Mouse (Mus musculus) large intestine, adult 2 months (tissue): Measurements from ENCODE around the gene Rad9a. TPM values are rescaled to one million over a fixed set of nuclear protein-coding genes. Genes with fewer than 3 reads are reported as not detected.

ENCODE experiments used
- DNase-seq: peaks from one replicate; pipeline ENCODE4 v3.0.0-alpha.2; 2012; ENCODE audit warnings: low read depth, low spot score
- WGBS: fragments of 180-500 bp; shearing (Covaris S2); methylation state at CpG from one replicate; pipeline ENCODE4 v1.1.7; 2018; 5-methylcytosine and 5-hydroxymethylcytosine counted together
- polyA plus RNA-seq: library from polyadenylated mRNA; depleted of rRNA; stranded (reverse); fragments of >200 nt; gene quantifications from 2 replicates; pipeline ENCODE4 v1.2.3, GENCODE M21; 2012; rRNA removed

The Rad9a gene
- polyA plus RNA-seq, 1 experiment: 26.9 TPM

DNA sequence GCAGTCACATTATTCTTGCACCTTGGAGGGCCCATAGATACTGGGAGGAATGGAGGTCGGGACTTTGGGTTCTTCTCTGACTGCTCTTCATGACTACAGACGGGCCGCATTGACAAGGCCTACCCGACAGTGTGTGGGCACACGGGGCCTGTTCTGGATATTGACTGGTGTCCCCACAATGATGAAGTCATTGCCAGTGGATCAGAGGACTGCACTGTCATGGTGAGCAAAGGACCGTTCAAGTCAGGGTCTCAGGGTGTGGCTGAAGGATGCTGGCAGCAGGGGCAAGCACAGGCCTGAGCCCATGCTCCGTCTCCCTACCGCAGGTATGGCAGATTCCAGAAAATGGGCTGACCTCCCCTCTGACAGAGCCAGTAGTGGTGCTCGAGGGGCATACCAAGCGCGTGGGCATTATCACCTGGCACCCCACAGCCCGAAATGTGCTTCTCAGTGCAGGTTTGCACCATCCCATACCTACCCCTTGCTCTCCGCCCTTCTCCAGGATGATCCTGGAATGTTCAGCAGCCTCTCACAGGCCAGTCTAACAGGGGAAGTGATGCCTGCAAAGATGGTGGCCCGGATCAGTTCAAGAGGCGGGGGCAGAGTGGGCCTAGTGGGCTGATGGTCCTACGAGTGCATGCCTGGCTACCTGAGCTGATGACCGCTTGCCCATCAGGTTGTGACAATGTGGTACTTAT is 51.5 kb downstream of the Rad9a start:
- WGBS: 85% methylated on average over 17 of the region's 17 CpGs
- no peak for DNase-seq

GRCm38 (mm10) chr19:4149283-4149682 is 52.2 kb downstream of the Rad9a start:
- DNase-seq: no peak
- 36% methylated on average over 11 of the region's 11 CpGs for WGBS

DNA sequence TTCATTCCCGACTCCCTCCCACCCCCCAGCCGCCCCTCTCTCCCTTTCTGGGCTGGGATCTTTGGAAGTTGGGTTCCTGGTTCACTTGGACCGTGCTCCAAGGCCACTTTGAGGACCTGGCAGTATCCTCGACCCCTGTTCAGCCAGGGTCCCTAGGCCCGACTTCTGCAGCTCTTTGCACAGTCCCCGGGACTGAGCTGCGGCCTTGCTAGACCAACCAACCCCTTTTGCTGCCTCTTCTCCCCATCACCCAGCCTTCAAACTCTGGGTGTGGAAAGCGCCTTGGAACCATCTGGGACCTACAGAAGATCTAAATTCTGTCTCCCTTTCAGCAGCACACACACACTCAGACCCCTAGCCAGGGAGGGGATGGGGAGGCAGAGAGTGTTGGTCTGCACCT is 52.6 kb downstream of the Rad9a start:
- no peak for DNase-seq
- WGBS: 0% methylated on average over 8 of the region's 8 CpGs

DNA sequence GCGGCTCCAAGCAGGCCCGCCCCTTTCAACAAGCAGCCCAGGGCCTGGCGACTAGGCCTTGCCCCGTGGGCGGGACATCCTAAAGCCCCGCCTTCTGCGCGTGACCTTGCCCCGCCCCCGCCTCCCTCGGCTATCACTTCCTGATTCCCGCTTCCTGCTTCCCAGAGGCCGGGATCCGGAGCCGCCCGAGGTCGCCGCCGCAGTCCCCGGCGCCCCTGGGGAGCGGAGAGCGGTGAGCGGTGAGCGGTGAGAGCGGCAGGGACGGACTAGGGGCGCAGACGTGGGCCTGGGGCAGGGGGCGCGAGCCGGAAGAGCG is 53.0 kb downstream of the Rad9a start, which contains the start of gene Coro1b:
Gene Coro1b (plus strand): TSS at position 129 of the 316 bp plus-strand sequence.
- under 1% methylated on average over 33 of the region's 33 CpGs for WGBS
- DNase-seq: peak; percentile 72

DNA sequence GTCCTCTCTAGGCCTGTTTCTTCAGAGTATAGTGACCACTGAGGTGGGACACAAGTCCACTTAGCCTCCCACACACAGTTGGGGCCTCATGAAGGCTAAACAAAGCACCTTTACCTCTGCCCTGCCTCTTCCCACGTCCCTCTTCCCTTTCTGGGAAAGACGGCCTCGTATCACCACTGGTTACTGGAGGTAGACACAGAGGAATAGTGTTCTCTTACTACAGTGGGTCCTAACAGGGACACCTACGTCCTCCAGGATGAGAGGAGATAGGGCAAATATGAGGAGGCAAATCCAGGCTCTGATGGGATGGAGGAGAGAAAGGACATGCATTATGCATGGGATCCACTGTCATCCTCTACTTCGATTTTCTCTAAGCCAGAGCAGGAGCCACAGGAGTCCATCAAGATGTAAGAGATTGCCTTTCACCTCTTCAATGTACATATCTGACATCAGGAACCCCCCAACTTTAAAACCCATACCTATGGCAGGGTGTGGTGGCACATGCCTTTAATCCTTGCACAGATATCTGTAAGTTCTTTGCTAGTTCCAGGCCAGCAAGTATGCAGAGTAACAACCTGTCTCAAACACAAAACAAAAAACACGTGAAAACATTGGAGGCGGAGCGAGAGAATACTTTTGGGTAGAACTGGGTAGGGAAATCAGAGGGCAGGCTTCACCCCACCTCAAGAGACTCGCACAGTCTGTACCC is 53.5 kb downstream of the Rad9a start:
- WGBS: 44% methylated on average over 9 of the region's 9 CpGs

DNA sequence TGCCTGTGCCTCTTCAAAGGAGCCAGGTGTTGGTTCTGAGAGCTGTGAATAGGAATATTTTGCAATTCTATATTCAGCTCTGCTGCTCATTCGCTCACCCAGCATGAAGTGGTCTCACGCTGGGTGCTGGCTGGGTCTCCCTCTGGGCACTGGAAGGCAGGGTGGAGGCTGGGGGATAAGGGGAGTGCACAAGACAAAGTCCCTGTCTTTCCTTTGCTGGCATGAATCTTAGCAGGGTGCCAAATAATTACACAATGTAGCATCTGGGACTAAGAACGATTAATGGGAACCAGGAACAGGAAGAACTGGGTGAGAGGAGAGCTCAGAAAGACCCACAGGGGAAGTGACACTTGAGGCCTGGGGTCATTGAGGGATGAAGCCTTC is 54.4 kb downstream of the Rad9a start:
- 71% methylated on average over 3 of the region's 3 CpGs for WGBS
- no peak for DNase-seq

More for the DNA sequence above, 53.5 kb downstream of the Rad9a start:
- no peak for DNase-seq

- DNase-seq: no peak
These were observed 55.0 kb downstream of the Rad9a start for GRCm38 (mm10) chr19:4146366-4147021.

DNA sequence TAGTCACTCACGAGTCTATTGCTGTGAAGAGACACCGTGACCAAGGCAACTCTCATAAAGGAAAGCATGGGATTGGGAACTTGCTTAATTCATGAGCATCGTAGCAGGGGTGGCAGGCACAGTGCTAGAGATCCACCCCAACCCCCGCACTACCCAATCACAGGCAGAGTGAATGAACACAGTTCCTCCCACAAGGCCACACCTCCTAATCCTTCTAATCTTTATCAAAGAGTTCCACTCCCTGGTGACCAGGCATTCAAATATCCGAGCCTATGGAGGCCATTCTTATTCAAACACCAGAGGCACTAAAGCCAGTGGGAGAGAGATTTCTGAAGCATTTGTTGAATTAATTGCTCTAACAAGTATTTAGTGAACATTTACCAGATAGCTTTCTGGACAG is 55.5 kb downstream of the Rad9a start:
- WGBS: 94% methylated on average over 5 of the region's 5 CpGs

More at GRCm38 (mm10) chr19:4146366-4147021, 55.0 kb downstream of the Rad9a start:
- WGBS: 81% methylated on average over 12 of the region's 12 CpGs

More for the DNA sequence above, 55.5 kb downstream of the Rad9a start:
- no peak for DNase-seq

Other genes starting within 250 kb of the Rad9a start
- gene Aldh3b3, start 243.0 kb downstream of the Rad9a start, polyA plus RNA-seq: 0.16 and 0.95 TPM in 2 replicates
- 1.3 and 2.0 TPM in 2 replicates for gene Aldh3b2, start 229.3 kb downstream of the Rad9a start, polyA plus RNA-seq
- 42.5 and 88.2 TPM in 2 replicates for gene Acy3, start 215.1 kb downstream of the Rad9a start, polyA plus RNA-seq
- gene Tbx10, start 208.9 kb downstream of the Rad9a start, polyA plus RNA-seq: not detected in 2 replicates
- gene Nudt8, start 201.1 kb downstream of the Rad9a start, polyA plus RNA-seq: 7.7 and 10.5 TPM in 2 replicates
- 1.0 and 2.2 TPM in 2 replicates for gene Gm49405, start 201.0 kb downstream of the Rad9a start, polyA plus RNA-seq
- gene Doc2g, start 198.3 kb downstream of the Rad9a start, polyA plus RNA-seq: 6.8 and 7.3 TPM in 2 replicates
- gene Ndufv1, start 188.9 kb downstream of the Rad9a start, polyA plus RNA-seq: 152 and 205 TPM in 2 replicates
- 910 and 1,226 TPM in 2 replicates for gene Gstp1, start 163.7 kb downstream of the Rad9a start, polyA plus RNA-seq
- 188 and 228 TPM in 2 replicates for gene Gstp2, start 155.6 kb downstream of the Rad9a start, polyA plus RNA-seq
- gene Gstp3, start 142.1 kb downstream of the Rad9a start, polyA plus RNA-seq: 19.4 and 21.9 TPM in 2 replicates
- gene Cabp2, start 120.1 kb downstream of the Rad9a start, polyA plus RNA-seq: not detected in 2 replicates
- 319 and 372 TPM in 2 replicates for gene Cdk2ap2, start 104.5 kb downstream of the Rad9a start, polyA plus RNA-seq
- 114 and 145 TPM in 2 replicates for gene Pitpnm1, start 101.7 kb downstream of the Rad9a start, polyA plus RNA-seq
- gene Aip, start 75.8 kb downstream of the Rad9a start, polyA plus RNA-seq: 62.8 and 63.6 TPM in 2 replicates
- 0.03 TPM in 1 of 2 replicates, not detected in the other for gene Gpr152, start 61.9 kb downstream of the Rad9a start, polyA plus RNA-seq
- gene Cabp4, start 57.6 kb downstream of the Rad9a start, polyA plus RNA-seq: 0.45 and 0.88 TPM in 2 replicates
- 385 and 500 TPM in 2 replicates for gene Coro1b, start 53.0 kb downstream of the Rad9a start, polyA plus RNA-seq
- gene Ptprcap, start 48.1 kb downstream of the Rad9a start, polyA plus RNA-seq: 56.3 and 62.6 TPM in 2 replicates
- gene Rps6kb2, start 38.3 kb downstream of the Rad9a start, polyA plus RNA-seq: 37.5 and 49.3 TPM in 2 replicates
- 3.2 and 3.3 TPM in 2 replicates for gene Carns1, start 26.2 kb downstream of the Rad9a start, polyA plus RNA-seq
- 23.0 TPM in 2 replicates for gene Tbc1d10c, start 10.4 kb downstream of the Rad9a start, polyA plus RNA-seq
- gene Ppp1ca, start 9.6 kb downstream of the Rad9a start, polyA plus RNA-seq: 374 and 382 TPM in 2 replicates
- 7.4 and 8.4 TPM in 2 replicates for gene Clcf1, start 12.6 kb upstream of the Rad9a start, polyA plus RNA-seq
- not detected in 2 replicates for gene AC109138.7, start 12.7 kb upstream of the Rad9a start, polyA plus RNA-seq
- 116 and 130 TPM in 2 replicates for gene Pold4, start 30.2 kb upstream of the Rad9a start, polyA plus RNA-seq
- 102 and 151 TPM in 2 replicates for gene Ssh3, start 67.5 kb upstream of the Rad9a start, polyA plus RNA-seq
- gene Ankrd13d, start 81.5 kb upstream of the Rad9a start, polyA plus RNA-seq: 2.0 and 2.4 TPM in 2 replicates
- 99.9 and 108 TPM in 2 replicates for gene Grk2, start 104.6 kb upstream of the Rad9a start, polyA plus RNA-seq
- 64.6 and 107 TPM in 2 replicates for gene Kdm2a, start 196.6 kb upstream of the Rad9a start, polyA plus RNA-seq
- 46.4 and 88.5 TPM in 2 replicates for gene Rhod, start 237.8 kb upstream of the Rad9a start, polyA plus RNA-seq